Mouse (Mus musculus): ENCODE measurements around the gene Mfsd2a.

DNA sequence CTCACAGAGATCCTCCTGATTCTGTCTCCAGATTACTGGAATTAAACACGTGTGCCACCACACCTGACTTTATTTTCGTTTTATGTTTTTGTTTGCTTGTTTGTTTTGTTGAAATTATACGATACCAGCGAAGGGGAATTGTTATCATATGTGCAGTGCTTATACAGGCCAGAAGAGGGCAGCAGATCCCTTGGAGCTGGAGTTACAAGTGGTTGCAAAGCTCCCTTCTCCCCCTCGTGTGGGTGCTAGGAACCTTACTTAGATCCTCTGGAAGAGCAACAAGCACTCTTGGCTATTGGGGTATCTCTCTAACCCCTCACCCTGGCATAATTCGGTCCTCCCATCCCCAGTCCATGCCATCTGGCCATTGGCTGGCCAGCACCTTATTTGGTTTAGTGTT lies 50.4 kb downstream of the Mfsd2a start:
- TF ChIP-seq EP300 (IDR thresholded peaks at IDR 0.05), result no peak
- TF ChIP-seq CTCF (IDR thresholded peaks at IDR 0.05), result peak; percentile 67
